Mouse (Mus musculus) thymus, adult 2 months (tissue): ENCODE results near the gene Usp6nl. TPM values are rescaled to one million over a fixed set of nuclear protein-coding genes. Genes with fewer than 3 reads are reported as not detected.

Source experiments
- DNase-seq: peaks from one replicate; pipeline ENCODE4 v3.0.0; 2021
- H3K27ac ChIP-seq: fragments of 200-500 bp; 2 replicates; pipeline ENCODE4 v1.5.1; 2012; ENCODE audit warnings: low read length, control low read depth; ENCODE audit not compliant: control insufficient read depth, insufficient read depth
- H3K27me3 ChIP-seq: fragments of 200-500 bp; 2 replicates; pipeline ENCODE4 v1.6.1; 2012; ENCODE audit warnings: mild to moderate bottlenecking, low read length, moderate library complexity, mixed read lengths; ENCODE audit not compliant: control insufficient read depth, insufficient read depth
- H3K36me3 ChIP-seq: fragments of 200-500 bp; 2 replicates; pipeline ENCODE4 v1.6.1; 2012; ENCODE audit warnings: mild to moderate bottlenecking, low read length, moderate library complexity; ENCODE audit not compliant: control insufficient read depth, insufficient read depth
- H3K4me1 ChIP-seq: fragments of 200-500 bp; replicated peaks from 2 replicates; pipeline ENCODE4 v1.6.1; 2012; ENCODE audit warnings: low read length; ENCODE audit not compliant: control insufficient read depth, insufficient read depth
- H3K4me3 ChIP-seq: fragments of 200-500 bp; 2 replicates; pipeline ENCODE4 v1.5.1; 2012; ENCODE audit warnings: mild to moderate bottlenecking, low read length, control low read depth, moderate library complexity; ENCODE audit not compliant: control insufficient read depth, insufficient read depth
- CTCF ChIP-seq: fragments of 200-500 bp; IDR thresholded peaks from 2 replicates; pipeline ENCODE4 v1.5.1; 2012; ENCODE audit warnings: mild to moderate bottlenecking, control low read depth, low read length, moderate library complexity, borderline replicate concordance; ENCODE audit not compliant: control insufficient read depth, poor library complexity, insufficient read depth; ENCODE audit errors: extremely low read depth
- POLR2A ChIP-seq: fragments of 200-500 bp; IDR thresholded peaks from 2 replicates; pipeline ENCODE4 v1.6.1; 2012; ENCODE audit warnings: mild to moderate bottlenecking, low read length, control low read depth, moderate library complexity; ENCODE audit not compliant: control insufficient read depth, poor library complexity, insufficient read depth; ENCODE audit errors: extremely low read depth
- WGBS: fragments of 180-500 bp; shearing (Covaris S2); methylation state at CpG from one replicate; pipeline ENCODE4 v1.1.7; 2018; 5-methylcytosine and 5-hydroxymethylcytosine counted together
- polyA plus RNA-seq: library from polyadenylated mRNA; depleted of rRNA; stranded (reverse); fragments of >200 nt; gene quantifications from 2 replicates; pipeline ENCODE4 v1.2.3, GENCODE M21; 2012; rRNA removed

Usp6nl gene
- 7.2 and 8.5 TPM in 2 replicates for polyA plus RNA-seq

GRCm38 (mm10) chr2:6322376-6322901 is at the start of gene Usp6nl:
Usp6nl (plus strand) TSS chr2:6322667.
- WGBS, result 1% methylated on average over 75 of the region's 75 CpGs
- H3K4me1 ChIP-seq, result 0 out of 2 replicates have a peak, but pooled peaks cover 2% of the 10 kb centered on the region
- no peaks in the 10 kb centered on the region for H3K27me3 ChIP-seq
- TF ChIP-seq POLR2A (peak; percentile 74), CTCF (0 out of 2 replicates have a peak, but pooled peaks have one; percentile 40)
- peak within 1 kb of the TSS; percentile 5; the same call in 1 of the 2 replicates for H3K27ac ChIP-seq
- peak; percentile 82 for DNase-seq
- H3K36me3 ChIP-seq, result no peaks in the 10 kb centered on the region
- peak within 1 kb of the TSS; percentile 80 for H3K4me3 ChIP-seq

GRCm38 (mm10) chr2:6273392-6273845 is 49.0 kb upstream of the Usp6nl start:
- H3K27ac ChIP-seq, result no peak overlapping the region
- H3K36me3 ChIP-seq, result no peaks in the 10 kb centered on the region
- no peaks in the 10 kb centered on the region for H3K27me3 ChIP-seq
- DNase-seq, result no peak
- H3K4me1 ChIP-seq, result peaks cover 7% of the 10 kb centered on the region
- WGBS, result 20% methylated on average over 10 of the region's 10 CpGs
- H3K4me3 ChIP-seq, result no peak overlapping the region
- no peak for TF ChIP-seq CTCF

GRCm38 (mm10) chr2:6278813-6279530 is 43.5 kb upstream of the Usp6nl start:
- DNase-seq, result no peak
- TF ChIP-seq CTCF, result no peak
- TF ChIP-seq POLR2A, result no peak
- Histone ChIP-seq H3K4me3 (no peak overlapping the region), H3K27ac (no peak overlapping the region), H3K4me1 (peaks cover 10% of the 10 kb centered on the region), H3K36me3 (no peaks in the 10 kb centered on the region), H3K27me3 (no peaks in the 10 kb centered on the region)
- WGBS, result 30% methylated on average over 10 of the region's 10 CpGs

GRCm38 (mm10) chr2:6279614-6280301 is 42.7 kb upstream of the Usp6nl start:
- DNase-seq, result no peak
- WGBS, result 7% methylated on average over 10 of the region's 10 CpGs
- Histone ChIP-seq H3K27me3 (no peaks in the 10 kb centered on the region), H3K4me1 (peaks cover 8% of the 10 kb centered on the region), H3K27ac (no peak overlapping the region), H3K36me3 (no peaks in the 10 kb centered on the region), H3K4me3 (no peak overlapping the region)
- TF ChIP-seq CTCF (no peak), POLR2A (no peak)

GRCm38 (mm10) chr2:6283569-6283968 is 38.9 kb upstream of the Usp6nl start:
- no peaks in the 10 kb centered on the region for H3K36me3 ChIP-seq
- TF ChIP-seq CTCF (no peak), POLR2A (no peak)
- WGBS, result 90% methylated on average over 2 of the region's 2 CpGs

GRCm38 (mm10) chr2:6284784-6285183 is 37.7 kb upstream of the Usp6nl start:
- 90% methylated on average over 3 of the region's 3 CpGs for WGBS
- no peak for TF ChIP-seq CTCF
- TF ChIP-seq POLR2A, result no peak
- Histone ChIP-seq H3K36me3 (no peaks in the 10 kb centered on the region), H3K27ac (no peak overlapping the region), H3K27me3 (no peaks in the 10 kb centered on the region), H3K4me1 (0 out of 2 replicates have a peak, but pooled peaks cover 2% of the 10 kb centered on the region), H3K4me3 (no peak overlapping the region)
- DNase-seq, result no peak

More at GRCm38 (mm10) chr2:6283569-6283968, 38.9 kb upstream of the Usp6nl start:
- Histone ChIP-seq H3K27me3 (no peaks in the 10 kb centered on the region), H3K27ac (no peak overlapping the region), H3K4me1 (peaks cover 9% of the 10 kb centered on the region), H3K4me3 (no peak overlapping the region)
- DNase-seq, result no peak

- Histone ChIP-seq H3K27ac (no peak overlapping the region), H3K36me3 (no peaks in the 10 kb centered on the region), H3K4me3 (no peak overlapping the region), H3K27me3 (no peaks in the 10 kb centered on the region), H3K4me1 (0 out of 2 replicates have a peak, but pooled peaks cover 2% of the 10 kb centered on the region)
- 80% methylated on average over 1 of the region's 1 CpGs for WGBS
- TF ChIP-seq POLR2A, result no peak
- no peak for TF ChIP-seq CTCF
- no peak for DNase-seq
These were observed 36.7 kb upstream of the Usp6nl start for GRCm38 (mm10) chr2:6285794-6286193.
